Mouse (Mus musculus) heart, postnatal 0 days (tissue): ENCODE measurements at regions not wholly inside any gene's neighbourhood (a gene's known extent, or its start where the extent isn't known, plus 50 kb on each side); places are given as distances from the start of the nearest gene placed in this dataset.
A peak's percentile ranks its signal among the peaks of the same experiment; 100 is the strongest.

Source experiments
- ATAC-seq: fragments of 200-750 bp; cut with Nextera tagmentation; 2 replicates; pipeline ENCODE4 v1.8.0; 2017; ENCODE audit warnings: low read depth, moderate number of reproducible peaks, moderate library complexity; ENCODE audit not compliant: insufficient read depth
- DNase-seq: peaks from one replicate; pipeline ENCODE4 v3.0.0-alpha.2; 2016; ENCODE audit warnings: low spot score
- H3K27ac ChIP-seq: fragments of 300-500 bp; sonication (generic); 2 replicates; pipeline ENCODE4 v1.5.1; 2014; ENCODE audit warnings: low read depth, mild to moderate bottlenecking
- H3K27me3 ChIP-seq: fragments of 300-500 bp; sonication (generic); 2 replicates; pipeline ENCODE4 v1.6.1; 2014; ENCODE audit warnings: low read length, mixed read lengths; ENCODE audit not compliant: control insufficient read depth, insufficient read depth
- H3K36me3 ChIP-seq: fragments of 300-500 bp; sonication (generic); replicated peaks from 2 replicates; pipeline ENCODE4 v1.6.1; 2014; ENCODE audit warnings: low read length, mixed read lengths; ENCODE audit not compliant: control insufficient read depth, insufficient read depth
- H3K4me1 ChIP-seq: fragments of 300-500 bp; sonication (generic); 2 replicates; pipeline ENCODE4 v1.6.1; 2014; ENCODE audit warnings: antibody characterized with exemption; ENCODE audit not compliant: control insufficient read depth, insufficient read depth
- H3K4me2 ChIP-seq: fragments of 300-500 bp; sonication (generic); 2 replicates; pipeline ENCODE4 v1.6.1; 2014; ENCODE audit warnings: low read depth, mild to moderate bottlenecking, low read length, moderate library complexity
- H3K4me3 ChIP-seq: fragments of 300-500 bp; sonication (generic); 2 replicates; pipeline ENCODE4 v1.5.1; 2014; ENCODE audit warnings: low read depth, low read length
- H3K9ac ChIP-seq: fragments of 300-500 bp; sonication (generic); replicated peaks from 2 replicates; pipeline ENCODE4 v1.6.1; 2014; ENCODE audit warnings: low read depth, low read length, mixed read lengths
- H3K9me3 ChIP-seq: fragments of 300-500 bp; sonication (generic); replicated peaks from 2 replicates; pipeline ENCODE4 v1.6.1; 2016; ENCODE audit warnings: low read length; ENCODE audit not compliant: control insufficient read depth
- CTCF ChIP-seq: IDR thresholded peaks from 2 replicates; pipeline ENCODE4 v1.5.1; 2016; ENCODE audit warnings: antibody characterized with exemption, control low read depth, low read depth
- EP300 ChIP-seq: IDR thresholded peaks from 2 replicates; pipeline ENCODE4 v1.6.1; 2016; ENCODE audit warnings: antibody characterized with exemption, low read depth
- WGBS: fragments of 180-500 bp; shearing (Covaris S2); extraction: QIAGEN DNeasy Blood & Tissue Kit; methylation state at CpG from one replicate; pipeline ENCODE4 v1.1.7; 2014; 5-methylcytosine and 5-hydroxymethylcytosine counted together

DNA sequence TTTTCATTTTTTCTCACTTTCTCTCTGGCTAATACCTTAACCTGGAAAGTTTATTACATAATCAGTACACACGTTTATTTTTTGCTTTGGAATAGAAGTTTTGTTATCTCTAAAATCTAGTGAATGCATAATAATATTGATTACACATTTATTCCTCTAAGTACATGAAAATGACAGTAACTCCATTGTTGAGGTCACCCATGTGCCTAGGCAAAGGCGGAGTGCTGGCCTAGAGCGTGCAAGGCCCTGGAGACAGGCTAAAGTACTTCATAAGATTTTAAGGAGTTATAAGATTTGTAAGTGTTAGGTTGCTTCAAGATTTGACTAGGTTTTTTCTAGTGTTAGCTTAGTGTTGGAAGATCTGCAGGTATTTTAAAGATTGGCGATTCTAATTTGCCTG, 1410.9 kb downstream of the Slc22a22 start:
- no peak overlapping the region for H3K4me2 ChIP-seq
- no peaks in the 10 kb centered on the region for H3K27me3 ChIP-seq
- no peaks in the 10 kb centered on the region for H3K4me1 ChIP-seq
- no peak overlapping the region for H3K9ac ChIP-seq
- H3K9me3 ChIP-seq = no peaks in the 10 kb centered on the region
- no peak overlapping the region for H3K27ac ChIP-seq
- H3K36me3 ChIP-seq = no peaks in the 10 kb centered on the region
- 69% methylated on average over 4 of the region's 4 CpGs for WGBS
- H3K4me3 ChIP-seq = no peak overlapping the region
- ATAC-seq (no peak), DNase-seq (no peak)
- TF ChIP-seq CTCF (no peak), EP300 (no peak)

DNA sequence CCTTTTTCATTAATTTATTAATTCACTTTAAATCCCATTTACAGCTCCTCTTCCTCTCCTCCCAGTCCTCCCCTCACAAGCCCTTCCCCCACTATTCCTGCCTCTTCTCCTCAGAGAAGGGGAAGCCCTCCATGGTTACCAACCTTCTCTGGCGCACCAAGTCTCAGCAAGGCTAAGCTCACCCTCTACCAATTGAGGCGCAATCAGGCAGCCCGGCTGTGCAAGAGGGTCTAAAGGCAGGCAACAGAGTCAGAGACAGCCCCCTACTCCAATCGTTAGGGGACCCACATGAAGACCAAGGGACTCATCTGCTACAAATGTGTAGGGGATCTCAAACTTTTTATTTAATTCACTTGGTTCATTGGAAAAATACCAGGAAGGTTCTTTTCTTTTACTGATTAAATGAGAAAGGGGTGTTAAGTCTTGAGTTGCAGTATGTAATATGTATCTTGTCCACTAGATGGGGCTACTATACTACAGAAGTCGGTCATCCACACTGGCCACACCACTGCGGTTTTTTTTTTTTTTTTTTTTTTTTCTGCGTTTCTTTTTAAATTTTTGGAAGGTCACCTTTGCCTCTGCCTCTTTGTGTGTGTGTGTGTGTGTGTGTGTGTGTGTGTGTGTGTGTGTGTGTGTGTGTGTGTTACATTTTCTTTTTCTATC, 1411.4 kb downstream of the Slc22a22 start:
- no peak overlapping the region for H3K27ac ChIP-seq
- H3K4me2 ChIP-seq = no peak overlapping the region
- H3K4me1 ChIP-seq = no peaks in the 10 kb centered on the region
- ATAC-seq (no peak; the same call in 1 of the 2 replicates), DNase-seq (peak; percentile 51)
- H3K36me3 ChIP-seq = no peaks in the 10 kb centered on the region
- H3K27me3 ChIP-seq = no peaks in the 10 kb centered on the region
- 30% methylated on average over 7 of the region's 7 CpGs for WGBS
- H3K4me3 ChIP-seq = no peak overlapping the region
- peak; percentile 59 for TF ChIP-seq CTCF
- TF ChIP-seq EP300 = no peak
- H3K9ac ChIP-seq = no peak overlapping the region
- no peaks in the 10 kb centered on the region for H3K9me3 ChIP-seq

DNA sequence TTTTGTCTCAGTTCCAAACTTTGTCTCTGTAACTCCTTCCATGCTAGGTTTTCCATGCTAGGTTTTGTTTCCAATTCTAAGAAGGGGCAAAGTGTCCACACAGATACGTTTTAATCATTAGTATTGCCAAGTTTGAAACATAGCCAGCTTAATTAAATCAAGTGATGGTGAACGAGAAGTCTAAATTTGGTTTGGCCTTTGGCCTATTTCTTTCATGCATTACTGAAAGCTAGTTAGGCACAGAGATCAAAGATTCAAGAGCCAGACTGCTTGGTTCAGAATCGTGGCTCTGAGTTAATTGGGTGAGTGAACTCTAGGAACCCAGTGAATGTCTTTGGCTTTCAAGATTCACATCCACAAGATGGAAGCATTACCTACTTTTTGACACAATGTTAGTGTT, 1414.8 kb downstream of the Slc22a22 start:
- no peak overlapping the region for H3K27ac ChIP-seq
- H3K4me2 ChIP-seq = no peak overlapping the region
- no peaks in the 10 kb centered on the region for H3K4me1 ChIP-seq
- H3K9me3 ChIP-seq = no peaks in the 10 kb centered on the region
- WGBS = 76% methylated on average over 3 of the region's 3 CpGs
- no peak overlapping the region for H3K4me3 ChIP-seq
- DNase-seq = no peak
- TF ChIP-seq CTCF (no peak), EP300 (no peak)
- H3K27me3 ChIP-seq = no peaks in the 10 kb centered on the region
- ATAC-seq = no peak
- no peaks in the 10 kb centered on the region for H3K36me3 ChIP-seq
- H3K9ac ChIP-seq = no peak overlapping the region

DNA sequence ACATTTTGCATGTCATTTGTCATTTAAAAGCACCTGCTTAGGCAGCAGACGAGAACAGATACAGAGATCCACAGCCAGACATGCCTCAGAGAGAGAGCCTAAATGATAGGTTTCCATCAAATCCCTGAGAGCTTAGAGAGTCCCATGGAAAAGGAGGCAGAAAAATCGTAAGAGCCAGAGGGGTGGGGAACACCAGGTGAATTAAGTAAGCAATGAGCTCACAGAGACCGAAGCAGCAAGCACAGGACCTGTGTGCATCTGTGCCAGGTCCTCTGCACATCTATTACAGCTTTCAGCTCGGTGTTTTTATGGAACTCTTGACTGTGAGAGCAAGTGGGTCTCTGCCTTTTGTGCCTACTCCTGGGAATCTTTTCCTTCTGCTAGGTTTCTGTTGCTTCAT, 1416.1 kb downstream of the Slc22a22 start:
- ATAC-seq (no peak), DNase-seq (no peak)
- no peak overlapping the region for H3K27ac ChIP-seq
- TF ChIP-seq CTCF = no peak
- TF ChIP-seq EP300 = no peak
- WGBS = 65% methylated on average over 4 of the region's 4 CpGs
- H3K9me3 ChIP-seq = no peaks in the 10 kb centered on the region
- no peaks in the 10 kb centered on the region for H3K4me1 ChIP-seq
- H3K9ac ChIP-seq = no peak overlapping the region
- no peaks in the 10 kb centered on the region for H3K36me3 ChIP-seq
- H3K27me3 ChIP-seq = no peaks in the 10 kb centered on the region
- H3K4me3 ChIP-seq = no peak overlapping the region
- no peak overlapping the region for H3K4me2 ChIP-seq

DNA sequence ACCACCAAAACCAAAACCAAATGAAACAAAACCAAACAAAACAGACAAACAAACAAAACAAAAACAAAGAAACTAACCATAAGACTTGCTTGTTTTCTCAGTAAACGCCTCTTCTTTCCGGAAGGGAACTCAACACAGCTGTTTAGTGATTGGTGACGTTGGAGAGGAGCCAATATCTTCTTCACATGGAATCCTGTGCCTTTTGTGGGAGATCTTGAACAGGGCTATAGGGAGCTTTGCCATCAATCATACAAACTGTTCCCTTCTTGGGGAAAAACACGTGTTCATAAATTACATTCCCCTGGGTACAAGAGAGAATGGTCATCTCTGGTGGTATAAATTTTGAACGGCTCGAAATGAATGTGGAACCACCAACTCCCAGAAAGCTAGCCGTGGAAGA, 1426.7 kb downstream of the Slc22a22 start:
- no peaks in the 10 kb centered on the region for H3K36me3 ChIP-seq

DNA sequence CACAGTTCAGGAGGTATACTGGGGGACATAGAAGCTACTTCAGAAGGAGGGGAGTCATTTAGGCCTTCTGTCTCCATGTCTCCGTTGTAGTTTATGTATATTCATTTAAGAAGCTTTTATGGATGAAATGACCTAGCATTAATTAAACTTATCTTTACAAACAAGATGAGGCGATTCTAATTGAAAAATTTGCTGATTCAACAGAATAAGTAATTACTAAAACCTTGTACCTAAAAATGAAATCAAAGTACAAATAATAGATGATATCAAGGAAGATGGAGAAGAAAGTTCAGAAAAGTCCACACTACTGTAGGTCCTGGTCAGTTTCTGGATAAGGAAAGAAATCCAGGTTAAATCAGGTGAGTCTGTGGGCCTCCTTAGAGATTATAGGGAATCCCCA, 1429.6 kb downstream of the Slc22a22 start:
- DNase-seq (no peak), ATAC-seq (no peak)
- TF ChIP-seq CTCF = no peak
- no peak for TF ChIP-seq EP300
- H3K4me3 ChIP-seq = no peak overlapping the region
- no peak overlapping the region for H3K9ac ChIP-seq
- no peak overlapping the region for H3K4me2 ChIP-seq
- H3K27me3 ChIP-seq = no peaks in the 10 kb centered on the region
- WGBS = 73% methylated on average over 2 of the region's 2 CpGs
- peaks cover 6% of the 10 kb centered on the region; the same call in 1 of the 2 replicates for H3K4me1 ChIP-seq
- H3K27ac ChIP-seq = no peak overlapping the region
- no peaks in the 10 kb centered on the region for H3K9me3 ChIP-seq
- no peaks in the 10 kb centered on the region for H3K36me3 ChIP-seq

More for the DNA sequence above, 1426.7 kb downstream of the Slc22a22 start:
- Histone ChIP-seq H3K9me3 (no peaks in the 10 kb centered on the region), H3K4me2 (no peak overlapping the region), H3K9ac (no peak overlapping the region), H3K4me1 (no peaks in the 10 kb centered on the region), H3K27me3 (no peaks in the 10 kb centered on the region), H3K27ac (no peak overlapping the region), H3K4me3 (no peak overlapping the region)
- TF ChIP-seq CTCF (no peak), EP300 (no peak)
- 63% methylated on average over 7 of the region's 7 CpGs for WGBS
- ATAC-seq (no peak), DNase-seq (no peak)
